Mouse (Mus musculus) heart, adult 11 months (tissue): ENCODE data around the gene Gm48551.

ENCODE experiments used
- DNase-seq: peaks from one replicate; pipeline ENCODE4 v3.0.0; 2022

Gm48551 gene

DNA sequence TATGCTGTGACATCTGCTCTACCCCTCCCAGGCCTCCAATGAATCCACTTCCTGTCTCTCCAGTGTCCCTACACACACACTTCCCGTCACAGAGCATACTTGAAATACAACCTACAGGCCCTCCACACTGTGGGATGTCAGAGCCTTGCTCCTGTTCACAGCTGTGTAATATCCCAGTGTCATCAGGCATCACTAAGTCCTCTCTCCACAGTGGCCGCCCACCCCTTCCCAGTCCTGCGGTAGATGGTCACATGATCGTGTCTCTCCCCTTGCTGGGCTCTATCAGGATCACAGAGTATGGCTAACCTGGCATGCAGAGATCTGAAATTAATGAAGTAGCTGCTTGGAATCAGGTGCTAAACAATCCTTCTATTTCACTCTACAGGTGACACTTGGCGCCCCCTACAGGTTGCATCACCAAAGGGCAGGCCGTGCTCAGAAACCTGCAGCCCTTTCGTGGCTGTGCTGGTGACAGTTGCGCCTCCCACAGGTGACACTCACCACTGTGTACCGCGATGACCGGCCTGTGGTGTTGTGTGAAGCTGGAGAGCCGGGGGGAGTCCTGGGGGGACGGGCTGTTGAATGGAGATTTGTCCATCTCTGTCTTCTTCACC is 21.4 kb downstream of the Gm48551 start:
- DNase-seq: peak; percentile 94

DNA sequence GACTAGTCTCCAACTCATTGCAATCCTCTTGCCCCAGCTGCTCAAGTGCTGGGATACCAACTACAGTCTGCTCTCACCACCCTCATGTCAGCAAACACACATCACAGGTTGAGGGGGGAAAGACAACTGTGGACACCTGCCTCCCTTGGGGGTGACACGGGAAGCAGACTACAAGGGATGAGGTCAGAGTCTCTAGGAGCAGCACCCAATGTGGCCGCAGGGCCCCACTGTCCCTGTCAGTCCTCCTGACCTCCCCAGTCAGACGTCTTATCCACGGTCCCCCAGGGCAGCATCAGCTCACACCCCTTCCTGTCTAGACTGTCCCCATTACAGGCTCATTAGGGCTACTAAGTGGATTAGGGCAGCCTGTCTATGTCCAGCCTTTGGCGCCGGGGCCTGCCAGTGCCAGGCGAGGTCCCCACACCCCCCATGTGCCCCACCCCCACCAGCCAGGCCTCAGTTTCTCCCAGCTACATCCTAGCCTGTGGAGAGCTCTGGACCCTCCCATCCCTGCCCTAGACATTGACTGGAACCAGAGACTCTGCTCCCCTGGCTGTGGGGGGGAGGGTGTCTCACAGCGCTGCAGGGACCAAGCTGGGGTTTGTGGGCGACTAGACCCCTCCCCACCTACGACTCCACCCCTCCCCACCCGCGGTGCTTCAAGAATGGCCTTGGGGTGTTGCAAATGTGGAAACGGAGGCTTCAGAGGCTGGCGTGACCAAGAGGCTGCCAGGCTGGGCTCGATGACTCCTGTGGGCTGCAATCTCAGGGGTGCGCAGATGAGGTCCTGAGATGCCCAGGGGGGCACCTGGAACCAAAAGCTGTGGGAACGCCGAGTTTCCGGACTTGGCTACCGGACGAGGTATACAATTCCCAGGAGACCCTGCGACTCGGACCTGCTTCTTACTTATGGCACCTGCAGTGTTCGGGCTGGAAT is 22.5 kb downstream of the Gm48551 start:
- peak; percentile 96 for DNase-seq

DNA sequence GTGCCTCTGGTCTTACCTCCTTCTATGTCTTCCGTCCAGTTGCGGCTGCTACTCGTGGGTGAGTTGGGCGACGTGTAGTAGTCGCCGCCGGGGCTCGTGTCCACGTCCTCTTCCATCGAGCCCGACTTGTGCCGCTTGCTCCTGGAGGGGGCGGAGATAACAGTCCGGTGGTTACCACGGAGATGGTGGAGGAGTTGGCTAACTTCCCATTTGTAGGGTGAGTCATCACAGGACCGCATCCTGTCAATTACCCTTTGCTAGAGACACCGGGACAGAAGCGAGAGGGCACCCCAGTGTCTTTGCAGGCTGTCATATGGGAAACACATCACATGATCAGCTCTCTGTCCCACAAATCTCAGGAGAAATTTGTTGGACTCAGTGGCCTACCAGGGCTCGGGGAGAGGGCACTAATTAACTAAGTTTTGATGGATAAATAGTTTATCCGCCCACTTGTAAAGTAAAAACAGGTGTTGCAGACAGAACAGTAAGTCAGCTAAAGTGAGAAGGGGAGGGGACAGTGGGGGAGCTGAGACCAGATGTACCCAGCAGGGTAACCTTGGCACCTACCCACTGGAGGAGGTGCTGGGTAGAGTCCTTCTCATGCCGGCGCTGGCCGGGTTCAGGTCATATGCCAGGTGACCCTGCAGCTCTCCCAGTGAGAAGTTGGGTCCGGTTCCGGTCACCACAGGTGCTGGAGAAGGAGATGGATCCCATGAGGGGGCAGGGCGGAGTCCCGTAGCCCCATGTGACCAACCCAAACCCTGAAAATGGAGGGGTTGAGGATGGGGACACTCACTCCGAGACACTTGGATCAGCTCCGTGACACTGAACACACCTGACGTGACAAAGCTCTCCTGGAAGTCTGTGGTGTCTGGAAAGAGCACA is 23.5 kb downstream of the Gm48551 start:
- DNase-seq: peak; percentile 99

DNA sequence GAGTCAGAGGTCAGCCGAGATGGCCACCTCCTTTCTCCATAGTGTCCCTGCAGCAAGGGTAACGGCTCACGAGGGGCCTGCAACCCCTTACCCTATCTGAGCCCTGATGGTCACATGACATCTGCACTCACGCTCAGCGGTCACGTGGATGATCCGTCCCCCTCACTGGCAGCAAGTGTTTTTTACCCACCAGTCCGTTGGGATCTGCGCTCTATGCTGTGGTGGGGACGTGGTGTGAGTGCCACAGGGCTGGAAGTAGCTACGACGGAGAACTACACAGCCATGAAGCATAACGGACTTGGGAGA is 24.1 kb downstream of the Gm48551 start:
- peak; percentile 95 for DNase-seq

DNA sequence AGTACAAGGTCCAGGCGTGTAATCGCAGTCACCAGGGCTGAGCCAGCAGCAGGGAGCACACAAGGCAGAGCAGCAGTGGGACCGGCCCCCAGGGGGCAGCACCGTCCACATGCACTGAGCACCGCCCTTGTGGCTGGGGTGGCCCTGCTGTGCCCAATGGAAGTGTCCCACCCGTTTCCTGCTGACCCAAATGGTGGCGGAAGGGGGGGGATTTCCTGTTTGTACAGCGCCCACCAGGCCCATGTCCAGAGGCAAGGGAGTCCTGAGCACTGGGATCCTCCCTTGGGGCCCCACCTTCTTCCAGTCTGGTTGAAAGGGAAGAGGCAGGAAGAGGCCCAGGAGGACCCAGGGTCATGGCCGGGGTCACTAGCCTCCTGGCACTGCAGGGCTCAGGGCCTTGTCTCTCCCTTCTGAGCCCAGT is 24.6 kb downstream of the Gm48551 start:
- DNase-seq: peak; percentile 100

DNA sequence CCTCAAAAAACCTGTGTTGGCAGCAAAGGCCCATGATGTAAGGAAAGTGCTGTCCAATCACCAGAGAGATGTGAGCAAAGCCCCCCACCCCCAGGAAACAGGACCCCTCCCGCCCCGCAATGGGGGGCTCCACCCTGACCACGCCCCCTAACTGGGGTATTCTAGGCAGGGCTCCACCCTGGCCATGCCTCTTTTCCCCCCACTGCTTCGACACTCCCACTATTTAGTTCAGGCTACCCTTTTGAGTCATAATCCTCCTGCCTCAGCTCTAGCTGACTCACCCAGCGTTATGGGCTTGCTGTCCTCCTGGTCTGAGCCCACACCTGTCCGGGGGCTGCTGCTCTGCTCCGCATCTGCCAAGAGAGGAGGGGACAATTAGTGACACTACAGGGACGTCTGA is 25.1 kb downstream of the Gm48551 start:
- no peak for DNase-seq

DNA sequence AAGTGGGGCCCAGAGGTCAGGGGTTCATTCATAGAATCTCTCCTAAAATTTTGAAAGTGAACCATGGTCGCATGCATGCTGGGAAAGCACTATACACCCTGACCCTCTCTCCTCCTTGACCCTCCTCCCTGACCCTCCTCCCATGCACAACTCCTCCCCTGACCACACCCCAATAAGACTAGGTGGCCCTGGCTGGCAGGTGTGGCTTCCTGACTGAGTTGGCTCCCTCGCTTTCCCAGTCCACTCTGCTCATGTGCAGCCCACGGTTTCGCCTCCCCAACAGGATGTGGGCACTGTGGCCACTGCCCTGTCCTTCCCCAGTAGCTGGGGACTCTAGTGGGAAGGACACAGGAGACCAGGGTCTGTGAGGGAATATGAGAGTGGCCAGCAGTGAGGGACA is 26.1 kb downstream of the Gm48551 start:
- peak; percentile 97 for DNase-seq

DNA sequence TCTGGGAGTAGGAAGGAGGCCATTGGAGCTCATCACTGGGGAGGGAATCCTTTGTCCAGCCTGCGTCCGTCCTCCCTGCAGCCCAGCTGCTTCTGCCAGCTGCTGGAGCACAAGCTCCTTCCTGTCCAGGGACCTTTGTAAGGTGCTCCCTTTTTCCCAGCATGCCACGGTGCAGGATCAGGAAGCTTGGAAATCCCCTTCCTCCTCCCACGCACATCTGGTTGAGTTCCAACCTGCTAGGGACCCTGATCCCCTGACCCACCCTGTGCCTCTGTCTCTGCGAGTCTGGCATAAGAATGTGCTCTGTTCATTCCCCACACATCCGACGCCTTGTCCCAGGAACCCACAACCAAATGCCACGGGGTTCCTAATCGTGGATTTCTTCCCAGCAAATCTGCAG is 26.7 kb downstream of the Gm48551 start:
- DNase-seq: peak; percentile 98

DNA sequence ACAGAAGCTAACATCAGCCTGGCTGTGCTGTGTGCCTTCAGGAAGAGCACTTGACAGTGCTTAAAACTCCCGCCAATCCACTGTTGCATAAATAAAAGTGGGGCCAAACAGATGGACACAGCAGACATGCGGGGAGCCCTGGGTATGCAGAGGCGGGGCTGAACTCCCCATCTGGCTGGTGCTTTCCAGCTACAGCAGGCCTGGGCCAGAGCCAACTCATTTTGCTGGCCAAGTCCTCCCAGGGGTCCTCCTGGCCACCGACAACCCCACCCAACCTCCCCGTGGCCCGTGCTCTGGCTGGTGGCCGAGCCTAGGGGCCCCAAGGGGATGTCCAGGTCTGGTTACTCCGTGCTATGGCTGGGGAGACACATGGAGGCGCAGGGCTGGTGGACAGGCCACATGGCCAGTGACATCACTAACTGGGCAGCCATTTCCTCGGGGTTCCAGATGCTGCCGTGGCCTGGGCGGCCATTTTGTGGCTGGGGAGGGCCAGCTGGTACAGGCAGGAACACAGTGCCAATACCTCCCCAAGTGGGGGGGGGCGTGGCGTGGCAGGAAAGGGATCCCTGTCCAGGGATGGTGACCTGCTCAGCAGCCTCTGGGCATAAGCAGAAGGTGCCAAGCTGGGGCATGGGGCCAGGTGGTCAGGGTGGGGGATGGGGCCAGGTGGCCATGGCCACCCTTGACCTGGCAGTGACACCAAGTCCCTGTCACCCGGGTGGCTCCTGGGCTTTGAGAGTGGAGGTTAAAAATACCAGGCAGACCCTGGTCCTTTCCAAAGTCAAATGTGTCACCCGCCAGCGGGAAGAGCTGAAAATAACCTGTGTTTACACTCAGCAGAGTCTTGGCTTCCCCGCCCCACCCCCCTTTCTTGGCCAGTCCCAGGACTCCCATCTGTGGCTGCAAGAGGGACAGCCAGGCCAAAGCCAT is 27.5 kb downstream of the Gm48551 start:
- DNase-seq: peak; percentile 100

DNA sequence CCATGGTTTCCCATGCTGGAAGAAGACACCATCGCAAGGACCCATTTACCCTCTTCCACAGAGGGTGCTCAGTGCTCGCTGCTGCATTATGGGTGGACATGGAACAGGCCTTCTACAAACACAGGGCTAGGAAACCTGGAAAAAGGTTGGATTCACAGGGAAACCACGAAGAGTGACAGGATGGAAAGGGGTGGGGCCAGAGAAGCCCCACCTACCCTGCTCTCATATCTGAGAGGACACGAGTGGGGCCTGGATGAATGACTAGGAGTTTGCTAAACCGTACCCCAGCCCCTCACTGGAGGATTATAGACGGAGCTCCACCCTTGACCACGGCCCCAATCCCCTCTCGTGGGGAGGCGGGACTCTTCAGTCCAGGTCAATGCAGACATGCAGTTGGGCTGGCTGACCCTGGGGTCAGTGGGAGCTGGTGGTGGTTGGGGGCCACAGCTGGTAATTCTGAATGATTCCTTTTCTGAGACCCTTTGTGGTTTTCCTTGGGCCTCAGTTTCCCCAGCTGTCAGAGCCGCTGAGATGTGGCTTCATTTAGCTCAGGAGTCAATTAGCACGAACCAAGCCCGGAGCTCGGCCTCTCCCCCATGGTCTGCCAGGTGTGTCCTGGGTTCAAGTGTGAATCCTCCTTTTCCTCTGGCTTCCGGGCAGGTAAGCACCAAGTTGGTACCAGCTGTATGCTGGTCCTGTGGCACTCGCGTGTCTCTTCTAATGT is 28.5 kb downstream of the Gm48551 start:
- peak; percentile 97 for DNase-seq

DNA sequence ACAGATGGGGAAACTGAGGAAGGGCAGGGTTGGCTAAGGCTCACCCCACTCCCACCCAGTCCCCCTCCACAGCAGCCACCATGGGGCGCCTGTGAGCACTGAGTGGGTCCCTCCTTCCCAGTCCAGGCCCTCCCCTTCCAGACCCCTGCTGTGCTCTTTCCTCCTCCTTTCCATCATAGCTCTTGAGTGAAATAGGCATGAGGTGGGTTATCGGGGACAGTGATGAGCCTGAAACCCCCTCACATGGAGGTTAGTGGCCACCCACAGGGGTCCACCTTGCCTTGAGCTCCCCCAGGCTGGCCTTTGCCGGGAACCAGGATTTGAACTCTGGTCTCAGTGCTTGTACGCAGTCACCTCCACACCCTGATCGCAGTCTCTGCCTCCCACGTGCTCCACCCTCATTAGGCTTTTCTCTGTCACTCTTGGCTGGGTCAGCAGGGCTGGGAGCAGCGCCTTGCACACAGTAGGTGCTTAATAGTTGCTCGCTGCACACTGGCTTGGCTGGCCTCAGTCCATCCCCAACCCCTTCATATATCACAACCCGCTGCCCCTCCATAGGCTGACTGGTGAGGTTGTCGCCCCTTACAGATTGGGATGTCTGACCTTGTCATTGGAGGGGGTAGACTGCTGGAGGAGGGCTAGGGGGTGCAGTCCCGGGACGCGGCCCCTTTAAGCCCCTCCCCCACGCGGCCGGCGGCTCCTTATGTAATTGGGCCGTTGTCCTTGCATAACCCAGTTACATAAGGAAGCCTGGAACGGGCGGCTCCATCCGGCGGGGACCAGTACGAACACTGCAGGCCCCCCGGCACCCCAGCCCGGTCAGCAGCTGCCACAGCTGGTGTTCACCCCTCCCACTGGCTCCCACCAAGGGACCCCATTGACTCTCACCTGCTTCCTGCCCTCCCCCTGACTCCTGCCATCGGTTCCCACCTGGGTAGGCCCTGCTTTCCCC is 29.3 kb downstream of the Gm48551 start:
- peak; percentile 100 for DNase-seq

DNA sequence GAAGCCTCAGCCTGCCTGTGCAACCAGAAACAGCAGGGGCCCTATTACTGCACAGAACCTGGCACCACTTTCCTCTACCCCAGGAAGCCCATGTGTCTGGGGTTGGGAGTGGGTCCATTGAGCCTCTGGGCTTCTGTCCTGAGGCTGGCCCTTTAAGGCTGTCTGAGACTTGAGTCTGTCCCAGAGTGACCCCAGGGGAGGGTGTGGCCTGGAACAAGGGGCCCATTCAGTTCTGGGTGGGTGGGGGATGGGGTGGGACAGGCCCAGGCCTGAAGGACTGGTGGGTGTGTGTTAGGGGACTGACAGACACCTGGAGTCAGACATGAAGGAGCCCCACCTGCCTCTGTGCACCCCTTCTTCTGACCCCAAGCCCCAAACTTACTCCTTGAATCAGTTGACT is 30.4 kb downstream of the Gm48551 start:
- peak; percentile 98 for DNase-seq

DNA sequence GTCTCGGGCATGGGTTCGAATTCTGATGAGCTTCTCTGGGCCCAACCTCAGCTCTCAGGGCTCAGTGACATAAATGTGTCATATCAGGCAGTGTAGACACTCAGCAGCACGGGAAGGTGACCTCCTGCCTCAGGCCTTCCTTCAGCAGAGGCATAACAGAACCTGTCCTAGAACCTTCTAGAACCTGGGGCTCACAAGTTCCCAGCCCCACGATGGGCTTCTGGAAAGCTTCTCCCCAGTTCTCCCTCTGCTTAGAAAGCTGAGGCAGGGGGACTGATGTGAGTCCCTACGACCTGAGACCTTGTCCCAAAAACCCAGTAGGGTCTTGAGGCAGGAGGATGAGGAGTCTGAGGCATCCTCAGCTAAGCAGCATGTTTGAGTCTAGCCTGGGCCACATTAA is 30.9 kb downstream of the Gm48551 start:
- no peak for DNase-seq

DNA sequence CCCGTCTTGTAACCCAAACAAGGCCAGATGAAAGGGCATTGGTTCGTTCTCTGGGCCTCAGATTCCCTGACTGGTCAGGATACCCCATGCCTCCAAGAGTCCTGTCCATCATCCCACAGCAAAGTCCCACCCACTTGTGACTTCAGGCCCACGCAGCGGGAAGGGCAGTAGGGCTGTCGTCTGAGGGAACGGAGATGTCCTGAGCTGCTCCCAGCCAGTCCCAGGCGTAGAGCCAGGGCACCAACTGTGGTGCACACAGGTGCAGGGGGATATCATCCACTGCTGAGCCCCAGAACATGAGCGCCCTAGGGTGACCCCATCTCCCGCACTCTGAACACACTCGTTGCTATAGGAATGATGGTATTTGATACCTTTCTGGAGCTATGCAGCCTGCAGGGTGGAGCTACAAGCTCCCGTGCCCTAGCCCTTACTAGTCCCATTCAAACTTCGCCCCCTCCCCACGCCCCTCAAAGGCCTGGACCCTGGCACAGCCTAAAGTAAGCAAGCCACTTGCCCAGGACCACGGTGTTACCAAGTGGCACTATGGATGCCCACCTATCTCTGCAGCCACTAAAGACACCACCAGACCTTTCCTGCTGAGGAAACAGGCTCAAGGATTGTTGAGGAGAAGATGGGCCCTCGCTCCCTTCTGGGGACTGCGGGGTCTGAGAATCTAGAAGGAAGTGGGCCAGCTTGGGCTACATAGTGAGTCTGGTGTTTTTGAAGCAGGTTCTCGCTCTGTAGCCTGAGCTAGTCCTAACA is 31.5 kb downstream of the Gm48551 start:
- DNase-seq: peak; percentile 98

DNA sequence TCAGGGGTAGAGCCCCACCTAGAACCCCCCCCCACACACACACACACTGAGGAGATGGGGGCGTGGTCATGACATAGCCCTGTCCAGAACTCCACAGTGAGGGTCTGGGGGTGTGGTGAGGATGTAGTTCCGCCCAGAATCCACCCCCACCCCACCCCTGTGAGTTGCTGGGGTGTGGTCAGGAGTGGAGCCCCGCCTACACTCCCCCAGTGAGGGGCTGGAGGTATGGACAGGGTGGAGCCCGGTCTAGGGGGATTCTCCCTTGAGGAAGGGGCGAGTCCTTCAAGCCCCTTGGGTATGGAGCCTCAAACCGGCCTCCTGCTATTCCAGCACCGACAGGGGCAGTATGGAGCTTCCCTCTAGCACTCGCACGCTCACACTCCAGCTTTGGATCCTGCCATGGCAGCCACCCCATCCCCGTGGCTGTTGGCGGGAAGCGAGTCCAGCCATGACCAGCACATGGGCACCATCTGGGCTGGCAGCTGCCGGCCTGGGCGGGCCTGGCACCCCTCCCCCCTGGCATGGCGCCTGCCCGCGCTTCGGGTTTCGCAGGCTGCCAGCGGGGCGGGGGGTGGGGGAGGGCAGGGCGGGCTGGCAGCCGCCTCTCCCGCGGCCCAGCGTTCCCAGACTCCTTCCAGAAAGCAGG is 32.4 kb downstream of the Gm48551 start:
- peak; percentile 99 for DNase-seq

DNA sequence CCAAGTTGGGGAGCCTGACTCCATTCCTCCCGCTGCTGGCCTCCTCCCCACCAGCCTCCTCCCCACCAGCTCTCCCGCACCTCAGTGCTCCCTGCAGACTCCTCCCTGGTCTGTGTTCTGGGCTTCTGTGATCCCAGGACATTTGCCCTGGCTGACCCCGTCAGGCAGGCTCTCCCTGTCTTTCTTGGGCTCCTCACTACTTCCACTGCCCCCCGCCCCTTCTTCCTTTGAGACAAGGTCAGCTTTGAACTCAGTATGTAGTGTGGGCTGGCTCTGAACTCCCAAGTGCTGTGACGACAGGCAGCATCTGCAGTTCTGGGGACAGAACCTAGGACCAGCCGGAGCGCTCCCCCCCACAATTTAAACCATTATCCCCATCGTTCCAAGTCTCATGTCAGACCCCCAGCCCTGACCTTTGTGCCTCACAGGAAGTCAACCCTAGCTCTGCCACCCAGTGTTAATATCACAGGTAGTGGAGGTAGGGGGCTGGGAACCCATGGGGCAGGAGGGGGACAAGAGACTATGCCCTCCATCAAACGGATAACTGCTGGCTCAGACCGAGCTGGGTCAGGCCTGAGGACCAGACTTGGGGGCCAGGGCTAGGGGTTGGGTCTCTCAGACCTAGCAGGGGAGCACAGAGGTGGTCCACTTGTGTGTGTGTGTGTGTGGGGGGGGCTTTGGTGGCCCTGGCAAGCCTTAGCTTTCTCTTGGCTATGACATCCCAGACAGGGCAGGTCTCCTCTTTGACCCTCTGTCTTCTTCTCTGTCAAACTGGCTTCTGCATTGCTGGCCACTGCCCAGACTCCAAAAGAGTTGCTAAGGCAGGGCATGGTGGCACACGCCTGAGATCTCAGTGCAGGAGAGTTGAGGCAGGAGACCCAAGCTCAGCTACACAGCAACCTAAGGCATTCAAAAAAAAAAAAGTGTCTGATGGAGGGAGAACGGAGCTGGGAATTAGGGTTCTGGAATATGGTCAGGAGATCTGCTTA is 33.3 kb downstream of the Gm48551 start:
- DNase-seq: peak; percentile 96

DNA sequence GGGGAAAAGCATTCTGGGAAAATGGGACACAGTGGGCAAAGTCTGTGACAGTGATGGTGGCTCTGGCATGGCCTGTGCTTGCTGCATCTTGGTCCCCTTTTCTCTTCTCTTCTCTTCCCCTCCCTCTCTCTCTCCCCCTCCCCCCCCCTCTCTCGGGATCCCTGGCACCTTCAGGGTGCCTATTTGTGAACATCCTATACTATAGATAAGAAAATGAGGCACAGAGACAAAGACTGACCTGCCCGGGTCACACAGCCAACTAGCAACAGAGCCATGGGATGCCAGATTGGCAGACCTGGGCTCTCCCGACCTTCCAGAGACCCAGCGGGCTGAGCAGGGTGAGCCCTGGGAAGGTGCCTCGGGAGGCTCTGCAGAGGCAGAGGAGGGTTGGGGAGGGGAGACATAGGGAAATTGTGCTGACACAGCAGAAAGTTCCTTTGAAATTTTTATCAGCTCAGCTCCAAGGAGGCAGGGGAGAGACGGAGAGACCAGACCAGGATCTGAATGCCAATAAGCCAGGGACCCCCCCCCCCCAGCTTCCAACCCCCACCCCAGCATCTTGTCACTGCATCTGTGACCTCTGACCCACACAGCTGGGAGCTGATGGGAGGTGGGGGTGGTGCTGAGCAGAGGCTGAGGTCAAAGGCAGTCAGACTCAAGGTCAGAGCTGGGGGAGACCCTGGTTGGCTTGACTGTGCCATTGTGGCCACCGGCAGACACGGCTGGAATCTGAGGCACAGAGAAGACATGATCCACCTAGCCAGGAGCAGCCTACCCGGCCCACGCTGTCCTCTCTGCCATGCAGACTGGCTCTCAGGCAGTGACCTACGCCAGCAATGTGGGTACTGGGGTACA is 34.2 kb downstream of the Gm48551 start:
- DNase-seq: peak; percentile 93
